Mouse (Mus musculus) hindbrain, embryonic 11.5 days (tissue): Measurements from ENCODE around the gene Acsf2. TPM values are rescaled to one million over a fixed set of nuclear protein-coding genes. Genes with fewer than 3 reads are reported as not detected.
A peak's percentile ranks its signal among the peaks of the same experiment; 100 is the strongest.

ENCODE experiments used
- ATAC-seq: fragments of 200-750 bp; cut with Nextera tagmentation; 2 replicates; pipeline ENCODE4 v1.8.0; 2017; ENCODE audit warnings: mild to moderate bottlenecking, moderate TSS enrichment, moderate library complexity; ENCODE audit not compliant: low FRiP score
- DNase-seq: peaks from one replicate; pipeline ENCODE4 v3.0.0-alpha.2; 2015; ENCODE audit warnings: low spot score
- H3K27ac ChIP-seq: fragments of 300-500 bp; sonication (generic); 2 replicates; pipeline ENCODE4 v1.5.1; 2014; ENCODE audit warnings: mild to moderate bottlenecking, low read depth, low read length
- H3K27me3 ChIP-seq: fragments of 300-500 bp; sonication (generic); 2 replicates; pipeline ENCODE4 v1.6.1; 2014; ENCODE audit warnings: mild to moderate bottlenecking, low read length, moderate library complexity, mixed read lengths; ENCODE audit not compliant: control insufficient read depth, insufficient read depth
- H3K36me3 ChIP-seq: fragments of 300-500 bp; sonication (generic); 2 replicates; pipeline ENCODE4 v1.6.1; 2014; ENCODE audit warnings: mild to moderate bottlenecking, low read length, moderate library complexity, mixed read lengths; ENCODE audit not compliant: control insufficient read depth, insufficient read depth
- H3K4me1 ChIP-seq: fragments of 300-500 bp; sonication (generic); replicated peaks from 2 replicates; pipeline ENCODE4 v1.6.1; 2014; ENCODE audit warnings: low read length, mixed read lengths; ENCODE audit not compliant: control insufficient read depth, insufficient read depth
- H3K4me2 ChIP-seq: fragments of 300-500 bp; sonication (generic); replicated peaks from 2 replicates; pipeline ENCODE4 v1.6.1; 2014; ENCODE audit warnings: mild to moderate bottlenecking, low read depth, low read length
- H3K4me3 ChIP-seq: fragments of 300-500 bp; sonication (generic); 2 replicates; pipeline ENCODE4 v1.5.1; 2014; ENCODE audit warnings: low read depth, low read length
- H3K9ac ChIP-seq: fragments of 300-500 bp; sonication (generic); 2 replicates; pipeline ENCODE4 v1.6.1; 2014; ENCODE audit warnings: low read depth, low read length
- H3K9me3 ChIP-seq: fragments of 300-500 bp; sonication (generic); 2 replicates; pipeline ENCODE4 v1.6.1; 2016; ENCODE audit warnings: low read length; ENCODE audit not compliant: control insufficient read depth
- WGBS: fragments of 180-500 bp; shearing (Covaris S2); extraction: QIAGEN DNeasy Blood & Tissue Kit; methylation state at CpG from one replicate; pipeline ENCODE4 v1.1.7; 2014; 5-methylcytosine and 5-hydroxymethylcytosine counted together
- polyA plus RNA-seq: library from polyadenylated mRNA; unstranded; fragments of >200 nt; fragmentation: Nextera tagmentation; extraction: Ambion mirVana; gene quantifications from 2 replicates; pipeline ENCODE4 v1.2.1, GENCODE M21; 2014

Gene Acsf2
- polyA plus RNA-seq, 1 experiment from 2014 or later: 4.9 TPM

- Histone ChIP-seq H3K27me3 (no peaks in the 10 kb centered on the region), H3K4me2 (no peak overlapping the region), H3K36me3 (no peaks in the 10 kb centered on the region), H3K9me3 (no peaks in the 10 kb centered on the region), H3K9ac (no peak overlapping the region), H3K4me1 (no peaks in the 10 kb centered on the region), H3K4me3 (no peak overlapping the region), H3K27ac (no peak overlapping the region)
- 72% methylated on average over 4 of the region's 4 CpGs for WGBS
- ATAC-seq (no peak), DNase-seq (no peak)
Observed at GRCm38 (mm10) chr11:94610744-94611740, 9.4 kb upstream of the Acsf2 start.

GRCm38 (mm10) chr11:94602356-94602955 is 785 bp upstream of the Acsf2 start:
- Histone ChIP-seq H3K4me2 (peak overlapping the region; percentile 66), H3K9me3 (no peaks in the 10 kb centered on the region), H3K4me3 (no peak overlapping the region), H3K27me3 (no peaks in the 10 kb centered on the region), H3K9ac (no peak overlapping the region), H3K36me3 (no peaks in the 10 kb centered on the region), H3K27ac (no peak overlapping the region), H3K4me1 (no peaks in the 10 kb centered on the region)
- WGBS: 64% methylated on average over 11 of the region's 11 CpGs
- DNase-seq (no peak), ATAC-seq (no peak)

- H3K4me2 ChIP-seq: no peak overlapping the region
- H3K36me3 ChIP-seq: no peaks in the 10 kb centered on the region
- ATAC-seq: no peak
- H3K27ac ChIP-seq: no peak overlapping the region
- WGBS: 95% methylated on average over 7 of the region's 7 CpGs
- no peaks in the 10 kb centered on the region for H3K27me3 ChIP-seq
- no peaks in the 10 kb centered on the region for H3K4me1 ChIP-seq
- DNase-seq: no peak
- no peak overlapping the region for H3K4me3 ChIP-seq
- H3K9ac ChIP-seq: no peak overlapping the region
- H3K9me3 ChIP-seq: no peaks in the 10 kb centered on the region
Observed at GRCm38 (mm10) chr11:94600447-94600846, 1.2 kb downstream of the Acsf2 start.

- Histone ChIP-seq H3K4me1 (no peaks in the 10 kb centered on the region), H3K36me3 (no peaks in the 10 kb centered on the region), H3K27ac (no peak overlapping the region), H3K9me3 (no peaks in the 10 kb centered on the region), H3K9ac (no peak overlapping the region), H3K27me3 (no peaks in the 10 kb centered on the region), H3K4me2 (no peak overlapping the region), H3K4me3 (no peak overlapping the region)
- ATAC-seq (no peak), DNase-seq (no peak)
- WGBS: 75% methylated on average over 6 of the region's 6 CpGs
Observed at GRCm38 (mm10) chr11:94598437-94599120, 3.1 kb downstream of the Acsf2 start.

GRCm38 (mm10) chr11:94597319-94597718 is 4.4 kb downstream of the Acsf2 start:
- H3K4me2 ChIP-seq: no peak overlapping the region
- no peaks in the 10 kb centered on the region for H3K9me3 ChIP-seq
- no peak overlapping the region for H3K4me3 ChIP-seq
- no peak overlapping the region for H3K9ac ChIP-seq
- ATAC-seq (no peak), DNase-seq (no peak)
- no peaks in the 10 kb centered on the region for H3K36me3 ChIP-seq
- 95% methylated on average over 4 of the region's 4 CpGs for WGBS
- no peaks in the 10 kb centered on the region for H3K27me3 ChIP-seq
- no peaks in the 10 kb centered on the region for H3K4me1 ChIP-seq
- no peak overlapping the region for H3K27ac ChIP-seq

GRCm38 (mm10) chr11:94596311-94596852 is 5.3 kb downstream of the Acsf2 start:
- Histone ChIP-seq H3K36me3 (no peaks in the 10 kb centered on the region), H3K9ac (no peak overlapping the region), H3K27ac (no peak overlapping the region), H3K4me1 (0 out of 2 replicates have a peak, but pooled peaks cover 2% of the 10 kb centered on the region), H3K9me3 (no peaks in the 10 kb centered on the region), H3K4me2 (no peak overlapping the region), H3K27me3 (no peaks in the 10 kb centered on the region), H3K4me3 (no peak overlapping the region)
- ATAC-seq (no peak), DNase-seq (no peak)
- WGBS: 72% methylated on average over 7 of the region's 7 CpGs

GRCm38 (mm10) chr11:94587511-94587910 is 14.2 kb downstream of the Acsf2 start:
- H3K9ac ChIP-seq: no peak overlapping the region
- H3K4me2 ChIP-seq: no peak overlapping the region
- DNase-seq (no peak), ATAC-seq (no peak)
- peaks cover 2% of the 10 kb centered on the region; the same call in 1 of the 2 replicates for H3K4me1 ChIP-seq
- no peaks in the 10 kb centered on the region for H3K27me3 ChIP-seq
- no peaks in the 10 kb centered on the region for H3K9me3 ChIP-seq
- H3K27ac ChIP-seq: no peak overlapping the region
- no peaks in the 10 kb centered on the region for H3K36me3 ChIP-seq
- WGBS: 65% methylated on average over 6 of the region's 6 CpGs
- no peak overlapping the region for H3K4me3 ChIP-seq

- Histone ChIP-seq H3K27me3 (no peaks in the 10 kb centered on the region), H3K4me3 (no peak overlapping the region), H3K27ac (no peak overlapping the region), H3K4me1 (no peaks in the 10 kb centered on the region), H3K9ac (no peak overlapping the region), H3K36me3 (no peaks in the 10 kb centered on the region), H3K4me2 (no peak overlapping the region), H3K9me3 (no peaks in the 10 kb centered on the region)
- DNase-seq: no peak
- no peak for ATAC-seq
- 97% methylated on average over 9 of the region's 9 CpGs for WGBS
Observed at GRCm38 (mm10) chr11:94585091-94585490, 16.6 kb downstream of the Acsf2 start.
